Mouse (Mus musculus): ENCODE data around the gene Tmco3.

DNA sequence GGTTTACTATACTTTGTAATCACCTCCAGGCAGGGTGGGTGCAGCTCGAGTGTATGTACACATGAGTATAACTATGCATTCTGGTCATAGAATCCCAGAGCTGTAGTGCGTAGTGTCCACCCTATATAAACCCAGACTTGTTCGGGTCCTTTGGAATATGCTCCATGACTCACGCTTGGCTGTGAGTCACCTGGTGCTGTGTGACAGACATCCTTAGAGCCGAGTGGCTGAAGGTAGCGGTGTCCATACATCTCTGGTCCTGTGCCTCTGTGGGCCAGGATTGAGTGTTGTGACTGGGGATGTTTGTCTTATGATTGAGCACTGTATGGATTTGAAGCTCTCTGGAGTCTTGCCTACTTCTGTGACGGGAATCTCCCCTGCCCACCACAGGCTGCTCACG is 64.6 kb downstream of the Tmco3 start:
- no peak for TF ChIP-seq EP300 (IDR thresholded peaks at IDR 0.05; ENCODE audit: insufficient read depth, low read depth, low read length)
- no peak for TF ChIP-seq CTCF (IDR thresholded peaks at IDR 0.05)
- no peak for TF ChIP-seq POLR2A (IDR thresholded peaks at IDR 0.05; ENCODE audit: insufficient read depth, low read depth, low read length)

All from heart, adult 2 months (tissue).